In the genomic region with DNA sequence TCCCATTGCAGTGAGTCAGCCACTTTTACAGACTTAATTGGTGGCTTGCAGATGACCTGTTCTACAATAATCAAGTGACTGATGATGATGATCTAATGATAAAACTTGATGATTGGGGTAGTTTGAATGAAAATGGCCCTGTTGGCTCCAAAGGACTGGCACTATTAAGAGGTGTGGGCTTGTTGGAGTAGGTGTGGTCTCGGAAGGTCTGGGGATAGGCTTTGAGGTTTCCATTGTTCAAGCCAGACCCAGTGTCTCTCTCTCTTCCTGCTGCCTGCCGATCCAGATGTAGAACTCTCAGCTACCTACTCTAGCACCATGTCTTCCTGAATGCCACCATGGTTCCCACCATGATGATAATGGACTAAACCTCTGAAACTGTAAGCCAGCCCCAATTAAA, we compare ENCODE assay signal across 23 mouse cellular contexts. TPM values are rescaled to one million over a fixed set of nuclear protein-coding genes. Genes with fewer than 3 reads are reported as not detected.
DNase-seq lines count a peak whose midpoint lies in the region; ATAC-seq and TF ChIP-seq lines count a peak whose summit lies in the region.
"Had no signal": no experiment of that assay in that cellular context is flagged by ENCODE, and none has a peak within 500 bp of the region (broad histone marks: within the 10 kb centered on the region; RNA-seq: fewer than 3 reads in every experiment).

No protein-coding gene starts in this region.

- no peaks in the 10 kb centered on the region for H3K27me3 ChIP-seq in liver, embryonic 12.5 days (replicated peaks)
- no peaks in the 10 kb centered on the region for H3K27me3 ChIP-seq in G1E (ENCODE audit: insufficient read depth, low read length)
- H3K27me3 ChIP-seq in heart, embryonic 10.5 days (ENCODE audit: insufficient read depth, poor library complexity, severe bottlenecking): no peaks in the 10 kb centered on the region
- H3K27me3 ChIP-seq: embryonic facial prominence, embryonic 12.5 days; embryonic facial prominence, embryonic 15.5 days; heart, embryonic 13.5 days had no signal

- no peak overlapping the region for H3K4me3 ChIP-seq in liver, embryonic 12.5 days
- H3K4me3 ChIP-seq in G1E (ENCODE audit: low read depth, low read length): peak overlapping the region; percentile 35; the same call in 1 of the 2 replicates
- no peak overlapping the region for H3K4me3 ChIP-seq in heart, embryonic 10.5 days
- H3K4me3 ChIP-seq: embryonic facial prominence, embryonic 12.5 days; embryonic facial prominence, embryonic 15.5 days; heart, embryonic 13.5 days had no signal

- ATAC-seq in liver, embryonic 12.5 days: no peak
- no peak for ATAC-seq in G1E (ENCODE audit: extremely low read depth, insufficient number of reproducible peaks, low FRiP score, poor library complexity, severe bottlenecking)
- ATAC-seq: forebrain, embryonic 14.5 days; hindbrain, postnatal 0 days; inflammation-experienced regulatory T-cells, adult 6 months; intestine, embryonic 16.5 days had no signal

- H3K27ac ChIP-seq in liver, embryonic 12.5 days: no peak overlapping the region
- no peak overlapping the region for H3K27ac ChIP-seq in heart, embryonic 10.5 days
- H3K27ac ChIP-seq: embryonic facial prominence, embryonic 12.5 days; embryonic facial prominence, embryonic 15.5 days; heart, embryonic 13.5 days; hindbrain, embryonic 14.5 days; hindbrain, postnatal 0 days had no signal

- H3K9me3 ChIP-seq in liver, embryonic 12.5 days (replicated peaks): no peaks in the 10 kb centered on the region
- no peaks in the 10 kb centered on the region for H3K9me3 ChIP-seq in G1E (replicated peaks)
- H3K9me3 ChIP-seq in heart, embryonic 10.5 days: no peaks in the 10 kb centered on the region
- H3K9me3 ChIP-seq: embryonic facial prominence, embryonic 12.5 days; embryonic facial prominence, embryonic 15.5 days; heart, embryonic 13.5 days had no signal

- H3K9ac ChIP-seq in liver, embryonic 12.5 days: no peak overlapping the region
- H3K9ac ChIP-seq: embryonic facial prominence, embryonic 12.5 days; embryonic facial prominence, embryonic 15.5 days; heart, embryonic 13.5 days; hindbrain, embryonic 14.5 days had no signal

- peaks cover 68% of the 10 kb centered on the region for H3K4me1 ChIP-seq in liver, embryonic 12.5 days
- H3K4me1 ChIP-seq in G1E (ENCODE audit: insufficient read depth, low read depth, low read length): peaks cover 80% of the 10 kb centered on the region
- H3K4me1 ChIP-seq in heart, embryonic 10.5 days: peaks cover 18% of the 10 kb centered on the region

- no peak for TF ChIP-seq CTCF in G1E (IDR thresholded peaks at IDR 0.05; ENCODE audit: low read depth, low read length)

- H3K4me2 ChIP-seq in liver, embryonic 12.5 days: 0 out of 2 replicates have a peak overlapping the region, but pooled peaks have one; percentile 22
- H3K4me2 ChIP-seq: embryonic facial prominence, embryonic 12.5 days; embryonic facial prominence, embryonic 15.5 days; heart, embryonic 13.5 days; hindbrain, embryonic 14.5 days had no signal

- WGBS in liver, embryonic 12.5 days (ENCODE audit: insufficient replicate concordance): 65% methylated on average over 2 of the region's 2 CpGs
- whole genome bisulfite sequencing in heart, embryonic 10.5 days: 75% methylated on average over 2 of the region's 2 CpGs

- H3K36me3 ChIP-seq in liver, embryonic 12.5 days: no peaks in the 10 kb centered on the region
- peaks cover 60% of the 10 kb centered on the region for H3K36me3 ChIP-seq in G1E (replicated peaks)
- peaks cover 9% of the 10 kb centered on the region; the same call in 1 of the 2 replicates for H3K36me3 ChIP-seq in heart, embryonic 10.5 days
- H3K36me3 ChIP-seq: embryonic facial prominence, embryonic 12.5 days had no signal

- DNase-seq in liver: no peak
- DNase-seq in G1E (ENCODE audit: low spot score): no peak
- peak; percentile 49 for DNase-seq in R1 (ENCODE audit: low read depth, low spot score)
- DNase-seq in layer of hippocampus, adult 9-10 months (ENCODE audit: low spot score): no peak
- no peak for DNase-seq in heart, embryonic 10.5 days (ENCODE audit: low spot score)
- DNase-seq: adrenal gland, postnatal 10 days; adrenal gland, postnatal 36 days; cerebellum, adult 18-20 months; cerebellum, adult 9-11 months; gastrocnemius, postnatal 25 days; heart, adult 18-20 months; heart, postnatal 14 days; heart, postnatal 4 days; kidney, adult 18-20 months had no signal

RNA-seq across cellular contexts. Expression of a gene that starts 41.8 kb away (rescaled TPM):
- polyA plus RNA-seq in liver, embryonic 12.5 days (2016; fragmentation: Nextera tagmentation; extraction: Ambion mirVana): 0.11 and 0.12 TPM in 2 replicates
- not detected in 2 replicates for total RNA-seq in G1E (2014; fragmentation: Nextera tagmentation)
- 0.12 and 0.16 TPM in 2 replicates for total RNA-seq in G1E (2017)
- polyA plus RNA-seq in G1E (2012): not detected in 2 replicates
- 0.30 and 0.43 TPM in 2 replicates for polyA plus RNA-seq in heart, embryonic 10.5 days (2016; fragmentation: Nextera tagmentation; extraction: Ambion mirVana)

RNA-seq across cellular contexts. Expression of a gene that starts 52.4 kb away (rescaled TPM):
- 17.3 and 18.3 TPM in 2 replicates for polyA plus RNA-seq in liver, embryonic 12.5 days (2016; fragmentation: Nextera tagmentation; extraction: Ambion mirVana)
- total RNA-seq in G1E (2014; fragmentation: Nextera tagmentation) (47.6 and 48.8 TPM in 2 replicates), G1E (2017) (22.8 and 36.1 TPM in 2 replicates)
- polyA plus RNA-seq in G1E (2012): 62.8 and 65.5 TPM in 2 replicates
- 21.3 and 37.0 TPM in 2 replicates for polyA plus RNA-seq in heart, embryonic 10.5 days (2016; fragmentation: Nextera tagmentation; extraction: Ambion mirVana)

RNA-seq across cellular contexts. Expression of a gene that starts 54.9 kb away (rescaled TPM):
- polyA plus RNA-seq in liver, embryonic 12.5 days (2016; fragmentation: Nextera tagmentation; extraction: Ambion mirVana): 7.4 and 8.4 TPM in 2 replicates
- total RNA-seq in G1E (2014; fragmentation: Nextera tagmentation) (16.1 and 21.1 TPM in 2 replicates), G1E (2017) (10.9 and 11.8 TPM in 2 replicates)
- polyA plus RNA-seq in G1E (2012): 7.1 and 7.3 TPM in 2 replicates
- 17.6 and 18.1 TPM in 2 replicates for polyA plus RNA-seq in heart, embryonic 10.5 days (2016; fragmentation: Nextera tagmentation; extraction: Ambion mirVana)
